Mouse (Mus musculus): Measurements from ENCODE around the gene Hnrnpc. TPM values are rescaled to one million over a fixed set of nuclear protein-coding genes. Genes with fewer than 3 reads are reported as not detected.
"Not testable (repeated sequence)": the region's sequence is repeated elsewhere in the genome, so short reads cannot be mapped to it uniquely, and the experiment has no call there.

The Hnrnpc gene
- polyA plus RNA-seq, 1 experiment from 2014 or later: 170 TPM

DNA sequence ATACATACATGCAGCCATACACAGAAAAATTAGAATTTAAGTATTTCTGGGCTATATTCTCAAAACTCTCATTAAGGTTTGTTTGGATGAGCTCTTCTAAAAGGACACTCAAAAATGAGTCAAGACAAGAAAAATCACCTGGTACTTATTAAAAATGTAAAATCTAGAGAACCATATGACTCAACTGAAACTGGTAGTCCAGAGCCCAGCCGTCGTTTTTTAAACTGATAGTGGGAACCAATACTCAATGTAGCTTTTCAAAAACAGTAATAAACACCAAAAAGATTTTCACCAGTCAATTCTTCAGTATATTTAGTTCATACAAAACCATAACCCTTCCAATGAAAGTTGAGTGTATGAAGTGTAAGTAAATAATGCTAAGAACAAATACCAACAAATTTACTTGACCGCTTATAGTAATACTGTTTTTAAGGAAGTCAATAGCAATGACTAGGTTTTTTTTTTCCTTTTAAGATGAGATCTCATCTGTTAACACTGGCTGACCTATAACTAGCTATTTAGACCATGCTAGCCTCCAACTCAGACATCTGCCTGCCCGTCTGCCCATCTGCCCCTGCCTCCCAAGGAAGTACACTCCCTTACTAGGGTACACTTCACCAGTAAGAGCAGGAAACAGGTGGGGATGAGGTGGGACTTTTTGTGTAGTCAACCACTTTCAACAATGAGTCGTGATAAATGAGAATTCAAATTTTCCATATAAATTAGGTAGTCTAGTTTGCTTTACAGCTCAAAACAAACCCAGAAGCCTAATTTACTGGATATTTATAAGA is 3.5 kb downstream of the Hnrnpc start:
- no peak overlapping the region for H3K9ac ChIP-seq (replicated peaks; ENCODE audit: low read depth)
- no peak for TF ChIP-seq CTCF (IDR thresholded peaks at IDR 0.05)
- TF ChIP-seq EP300 (IDR thresholded peaks at IDR 0.05): no peak
- 47% methylated on average over 5 of the region's 5 CpGs for WGBS
- H3K27ac ChIP-seq (ENCODE audit: low read length): no peak overlapping the region
- ATAC-seq: no peak
- H3K4me3 ChIP-seq (ENCODE audit: low read depth, low read length): 0 out of 2 replicates have a peak overlapping the region, but pooled peaks have one; percentile 4
- DNase-seq (ENCODE audit: low spot score): no peak
- H3K36me3 ChIP-seq (ENCODE audit: insufficient read depth, low read length): no peaks in the 10 kb centered on the region
- peak overlapping the region; percentile 29; the same call in 1 of the 2 replicates for H3K4me2 ChIP-seq (replicated peaks; ENCODE audit: low read depth, low read length)
- no peaks in the 10 kb centered on the region for H3K27me3 ChIP-seq (replicated peaks; ENCODE audit: insufficient read depth, low read length)
- H3K4me1 ChIP-seq (ENCODE audit: insufficient read depth, low read depth, low read length): peaks cover 8% of the 10 kb centered on the region; the same call in 1 of the 2 replicates
- no peaks in the 10 kb centered on the region for H3K9me3 ChIP-seq (ENCODE audit: low read length)

DNA sequence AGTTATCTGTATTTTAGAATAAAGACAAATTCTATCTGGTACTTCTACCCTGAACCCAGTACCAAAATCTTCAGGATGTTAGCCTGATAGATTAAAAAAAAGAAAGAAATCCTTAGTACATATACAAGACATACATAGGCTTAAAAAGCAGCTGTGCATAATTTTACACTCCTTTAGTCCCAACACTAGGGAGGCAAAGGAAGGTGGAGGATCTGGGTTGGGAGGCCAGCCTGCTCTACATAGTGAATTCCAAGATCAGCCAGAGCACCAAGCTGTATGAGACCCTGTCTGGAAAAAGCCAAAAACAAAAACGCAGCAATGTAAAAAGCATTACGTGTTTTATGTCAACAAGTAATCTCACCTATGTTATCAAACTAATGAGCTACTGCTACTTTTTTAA is 4.3 kb downstream of the Hnrnpc start:
- Histone ChIP-seq H3K27ac (ENCODE audit: low read length) (no peak overlapping the region), H3K36me3 (ENCODE audit: insufficient read depth, low read length) (no peaks in the 10 kb centered on the region), H3K9ac (replicated peaks; ENCODE audit: low read depth) (no peak overlapping the region), H3K9me3 (ENCODE audit: low read length) (no peaks in the 10 kb centered on the region), H3K4me1 (ENCODE audit: insufficient read depth, low read depth, low read length) (peaks cover 8% of the 10 kb centered on the region; the same call in 1 of the 2 replicates), H3K4me2 (replicated peaks; ENCODE audit: low read depth, low read length) (no peak overlapping the region), H3K4me3 (ENCODE audit: low read depth, low read length) (no peak overlapping the region), H3K27me3 (replicated peaks; ENCODE audit: insufficient read depth, low read length) (no peaks in the 10 kb centered on the region)
- DNase-seq (ENCODE audit: low spot score) (no peak), ATAC-seq (no peak)
- WGBS: 67% methylated on average over 2 of the region's 2 CpGs
- TF ChIP-seq CTCF (IDR thresholded peaks at IDR 0.05) (no peak), EP300 (IDR thresholded peaks at IDR 0.05) (no peak)

GRCm38 (mm10) chr14:52098387-52098786 is 5.4 kb downstream of the Hnrnpc start:
- not testable (repeated sequence) for ATAC-seq; H3K9ac ChIP-seq (replicated peaks; ENCODE audit: low read depth); H3K9me3 ChIP-seq (ENCODE audit: low read length); H3K27me3 ChIP-seq (replicated peaks; ENCODE audit: insufficient read depth, low read length); DNase-seq (ENCODE audit: low spot score); H3K4me1 ChIP-seq (ENCODE audit: insufficient read depth, low read depth, low read length); H3K27ac ChIP-seq (ENCODE audit: low read length); H3K4me2 ChIP-seq (replicated peaks; ENCODE audit: low read depth, low read length); H3K36me3 ChIP-seq (ENCODE audit: insufficient read depth, low read length); H3K4me3 ChIP-seq (ENCODE audit: low read depth, low read length)
- 66% methylated on average over 3 of the region's 3 CpGs for WGBS

DNA sequence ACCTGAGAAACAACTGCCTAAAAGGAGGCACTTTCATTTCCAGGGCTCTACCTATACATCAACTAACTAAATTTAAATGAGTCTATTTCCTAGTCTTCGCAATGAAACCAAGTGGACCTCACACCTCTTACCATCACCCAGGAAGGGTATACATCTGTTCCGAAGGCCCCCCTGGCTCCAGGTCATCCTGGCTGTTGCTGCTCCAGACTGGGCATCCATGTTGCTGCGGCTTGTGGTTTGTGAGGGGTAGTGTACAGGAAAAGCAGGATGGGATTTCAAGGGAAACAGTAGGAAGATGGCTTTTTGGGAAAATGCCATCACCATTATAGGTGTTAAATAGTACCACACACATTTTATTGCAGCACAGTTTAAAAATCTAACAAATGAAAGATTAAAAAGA is 6.6 kb downstream of the Hnrnpc start:
- H3K4me2 ChIP-seq (replicated peaks; ENCODE audit: low read depth, low read length); H3K9me3 ChIP-seq (ENCODE audit: low read length); H3K4me1 ChIP-seq (ENCODE audit: insufficient read depth, low read depth, low read length); DNase-seq (ENCODE audit: low spot score); H3K36me3 ChIP-seq (ENCODE audit: insufficient read depth, low read length); H3K4me3 ChIP-seq (ENCODE audit: low read depth, low read length); H3K27me3 ChIP-seq (replicated peaks; ENCODE audit: insufficient read depth, low read length); ATAC-seq; H3K27ac ChIP-seq (ENCODE audit: low read length); H3K9ac ChIP-seq (replicated peaks; ENCODE audit: low read depth): not testable (repeated sequence)
- WGBS: 92% methylated on average over 3 of the region's 3 CpGs

GRCm38 (mm10) chr14:52094533-52094932 is 9.3 kb downstream of the Hnrnpc start:
- H3K4me3 ChIP-seq (ENCODE audit: low read depth, low read length): no peak overlapping the region
- no peaks in the 10 kb centered on the region for H3K36me3 ChIP-seq (ENCODE audit: insufficient read depth, low read length)
- no peaks in the 10 kb centered on the region for H3K9me3 ChIP-seq (ENCODE audit: low read length)
- ATAC-seq: no peak
- TF ChIP-seq CTCF (IDR thresholded peaks at IDR 0.05): no peak
- no peak for TF ChIP-seq EP300 (IDR thresholded peaks at IDR 0.05)
- H3K4me2 ChIP-seq (replicated peaks; ENCODE audit: low read depth, low read length): no peak overlapping the region
- no peaks in the 10 kb centered on the region for H3K27me3 ChIP-seq (replicated peaks; ENCODE audit: insufficient read depth, low read length)
- H3K9ac ChIP-seq (replicated peaks; ENCODE audit: low read depth): no peak overlapping the region
- H3K4me1 ChIP-seq (ENCODE audit: insufficient read depth, low read depth, low read length): peaks cover under 1% of the 10 kb centered on the region; the same call in 1 of the 2 replicates
- no peak for DNase-seq (ENCODE audit: low spot score)
- 86% methylated on average over 1 of the region's 1 CpGs for WGBS
- no peak overlapping the region for H3K27ac ChIP-seq (ENCODE audit: low read length)

- Histone ChIP-seq H3K27ac (ENCODE audit: low read length) (no peak overlapping the region), H3K9ac (replicated peaks; ENCODE audit: low read depth) (no peak overlapping the region), H3K4me3 (ENCODE audit: low read depth, low read length) (no peak overlapping the region), H3K27me3 (replicated peaks; ENCODE audit: insufficient read depth, low read length) (no peaks in the 10 kb centered on the region), H3K9me3 (ENCODE audit: low read length) (no peaks in the 10 kb centered on the region), H3K4me1 (ENCODE audit: insufficient read depth, low read depth, low read length) (no peaks in the 10 kb centered on the region), H3K36me3 (ENCODE audit: insufficient read depth, low read length) (peaks cover 16% of the 10 kb centered on the region; the same call in 1 of the 2 replicates), H3K4me2 (replicated peaks; ENCODE audit: low read depth, low read length) (no peak overlapping the region)
- no peak for ATAC-seq
- TF ChIP-seq CTCF (IDR thresholded peaks at IDR 0.05) (no peak), EP300 (IDR thresholded peaks at IDR 0.05) (no peak)
- no peak for DNase-seq (ENCODE audit: low spot score)
Observed at GRCm38 (mm10) chr14:52083083-52083482, 20.7 kb downstream of the Hnrnpc start.

Data from lung, postnatal 0 days (tissue).